Mouse (Mus musculus) brain, adult 2 months (tissue): ENCODE results near the gene Gm17374.
"Not testable (repeated sequence)": the region's sequence is repeated elsewhere in the genome, so short reads cannot be mapped to it uniquely, and the experiment has no call there.

ENCODE experiments used
- DNase-seq: peaks from one replicate; pipeline ENCODE4 v3.0.0; 2011; ENCODE audit warnings: low read depth, low spot score

The Gm17374 gene

DNA sequence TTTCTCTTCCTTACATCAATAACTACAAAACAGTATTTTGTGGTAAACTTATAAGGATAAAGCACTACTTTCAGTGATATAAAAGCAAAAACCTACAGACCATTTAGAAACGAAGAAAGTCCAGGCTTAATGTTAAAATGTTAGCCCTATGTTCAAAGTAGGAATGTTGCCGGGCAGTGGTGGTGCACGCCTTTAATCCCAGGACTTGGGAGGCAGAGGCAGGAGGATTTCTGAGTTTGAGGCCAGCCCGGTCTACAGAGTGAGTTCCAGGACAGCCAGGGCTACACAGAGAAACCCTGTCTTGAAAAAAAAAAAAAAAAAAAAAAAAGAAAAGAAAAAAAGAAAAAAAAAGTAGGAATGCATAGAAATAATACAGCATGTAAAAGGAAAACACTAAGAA is at the start of gene Gm17374:
Gene Gm17374 (plus strand): TSS at position 301 of the 400 bp plus-strand sequence.
- DNase-seq: not testable (repeated sequence)

GRCm38 (mm10) chr2:140104951-140105350 is 46.9 kb upstream of the Gm17374 start:
- peak; percentile 16 for DNase-seq

DNA sequence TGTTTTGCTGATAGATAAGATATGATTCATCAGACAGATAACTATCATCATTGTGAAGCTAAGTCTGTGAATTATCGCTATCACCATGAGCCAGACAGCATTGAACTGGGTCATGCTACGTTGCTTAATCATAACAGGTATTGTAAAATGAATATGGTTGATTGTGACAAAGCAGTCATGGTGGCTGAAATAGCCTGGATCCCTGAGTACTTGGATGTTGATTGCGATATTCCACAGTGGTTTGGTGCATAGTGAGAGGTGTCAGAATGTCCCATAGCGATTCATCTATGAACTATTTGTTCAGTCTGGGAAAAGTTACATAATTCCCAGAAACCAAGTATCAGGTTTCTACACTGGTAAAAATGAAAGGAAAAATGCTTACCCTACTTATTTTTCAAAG is 44.2 kb upstream of the Gm17374 start:
- DNase-seq: no peak

DNA sequence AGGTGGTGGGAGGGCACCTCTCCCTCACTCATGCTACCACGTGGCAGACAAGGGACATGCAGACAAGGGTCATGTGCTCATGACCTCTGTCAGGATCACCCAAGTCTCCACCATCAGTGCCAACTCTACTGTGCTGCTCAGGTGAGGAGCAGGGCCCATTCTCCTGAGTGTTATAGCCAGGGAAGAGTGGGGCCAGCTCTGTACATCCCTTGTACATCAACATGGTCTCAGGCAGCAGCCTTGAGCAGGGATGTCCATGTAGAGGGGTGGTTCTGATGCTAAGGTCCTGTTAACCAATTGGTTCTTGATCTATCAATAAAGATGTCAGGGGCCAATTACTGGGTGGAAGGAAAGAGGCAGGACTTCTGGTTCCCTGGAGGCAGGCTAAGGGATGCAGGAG is 42.9 kb upstream of the Gm17374 start:
- DNase-seq: no peak

- DNase-seq: peak; percentile 71
These were observed 38.0 kb upstream of the Gm17374 start for GRCm38 (mm10) chr2:140113851-140114250.

DNA sequence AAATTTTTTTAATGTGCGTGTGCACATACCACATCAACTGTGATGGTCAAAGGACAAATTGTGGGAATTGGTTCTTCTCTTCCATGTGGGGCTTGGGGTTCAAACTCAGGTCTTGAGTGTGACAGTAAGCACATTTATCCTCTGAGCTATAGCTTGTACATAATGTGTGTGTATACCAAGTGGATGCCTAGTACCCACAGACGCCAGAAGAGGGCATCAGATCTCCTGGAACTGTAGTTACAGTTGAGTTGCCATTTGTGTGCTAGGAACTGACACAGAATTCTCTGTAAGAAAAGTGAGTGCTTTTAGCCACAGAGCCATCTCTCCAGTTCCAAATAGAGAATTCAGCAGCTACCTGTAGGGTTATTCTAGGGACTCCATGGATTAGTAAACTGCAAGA is 26.3 kb upstream of the Gm17374 start:
- DNase-seq: no peak

- DNase-seq: peak; percentile 30
These were observed 7.4 kb downstream of the Gm17374 start for GRCm38 (mm10) chr2:140159186-140159730.

GRCm38 (mm10) chr2:140163351-140163854 is 11.6 kb downstream of the Gm17374 start:
- no peak for DNase-seq

DNA sequence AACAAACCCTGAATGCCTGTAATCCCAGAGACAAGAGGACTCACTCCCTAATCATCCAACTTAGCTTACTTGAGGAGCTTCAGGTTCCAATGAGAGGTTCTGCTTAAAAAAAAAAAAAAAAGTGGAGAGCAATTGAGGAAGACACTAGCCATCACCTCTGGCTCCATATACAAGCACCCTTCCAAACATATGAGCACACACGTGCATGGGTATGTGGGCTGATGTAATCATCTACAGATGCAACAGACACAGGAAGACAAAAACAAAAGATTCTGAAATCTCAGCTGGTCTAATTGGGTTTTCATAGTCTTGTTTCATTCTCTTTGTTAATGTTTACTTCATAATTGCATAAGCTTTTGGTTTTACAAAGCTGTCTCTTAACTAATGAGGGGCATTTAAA is 17.2 kb downstream of the Gm17374 start:
- DNase-seq: no peak

DNA sequence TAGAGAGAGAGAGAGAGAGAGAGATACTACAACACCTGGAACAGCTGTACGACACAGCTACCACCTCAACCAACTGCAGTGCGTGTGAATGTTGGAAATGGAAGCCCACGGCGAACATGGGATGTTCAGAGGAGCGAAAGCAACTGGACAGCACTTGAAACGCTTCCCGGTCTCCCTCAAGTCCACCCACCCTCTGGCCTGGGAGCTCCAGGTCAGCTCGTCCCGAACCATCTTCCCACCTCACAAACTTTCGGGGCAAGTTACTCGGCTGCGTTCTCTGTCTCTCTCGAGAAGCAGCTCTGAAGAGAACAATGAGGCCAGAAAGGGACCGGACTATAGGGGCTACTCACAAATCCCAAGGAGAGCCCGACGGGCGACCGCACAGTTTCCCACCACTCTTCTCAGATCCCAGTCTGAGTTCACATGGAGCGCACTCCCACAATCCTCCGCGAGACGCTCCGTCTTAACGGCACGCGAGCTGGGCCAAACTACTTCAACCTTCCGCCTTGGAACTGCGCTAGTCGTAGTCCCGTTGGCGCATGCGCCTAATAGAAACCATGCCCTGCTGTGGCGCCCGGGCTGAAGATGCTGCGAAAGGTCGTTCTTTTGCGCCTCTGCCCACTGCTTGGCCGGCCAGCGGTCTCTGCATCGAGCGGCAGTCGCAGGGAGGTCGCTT is 18.4 kb downstream of the Gm17374 start, which contains the start of the genes Esf1 and Ndufaf5:
Gene Esf1 (minus strand): TSS at position 438 of the 676 bp plus-strand sequence.
Gene Ndufaf5 (plus strand): TSS at position 523 of the 676 bp plus-strand sequence.
- peak; percentile 99 for DNase-seq

GRCm38 (mm10) chr2:140170803-140171553 is 19.1 kb downstream of the Gm17374 start:
- DNase-seq: peak; percentile 47

DNA sequence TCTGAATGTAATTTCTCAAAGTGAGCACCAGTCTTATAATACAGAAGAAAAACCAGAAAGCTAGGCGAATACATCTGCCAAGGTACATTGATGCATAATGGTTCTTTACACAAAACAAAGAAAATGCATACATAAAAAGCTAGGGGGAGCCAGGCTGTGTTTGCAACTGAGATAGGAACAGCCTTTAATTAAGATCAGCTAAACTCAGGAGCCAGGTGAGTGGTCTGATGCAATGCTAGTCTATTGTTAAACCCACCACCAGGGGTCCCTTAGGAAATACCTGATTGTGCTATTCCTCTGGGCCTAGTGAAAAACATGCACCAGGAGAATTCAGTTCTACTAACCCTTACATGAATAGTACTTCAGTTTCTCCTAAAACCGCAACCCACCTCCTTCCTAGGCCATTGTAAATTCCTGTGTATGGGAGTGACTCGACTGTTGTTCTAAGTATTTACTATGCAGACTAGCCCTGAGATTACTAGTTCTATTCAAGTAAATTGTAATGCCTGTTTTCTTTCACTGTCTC is 33.9 kb downstream of the Gm17374 start:
- not testable (repeated sequence) for DNase-seq

DNA sequence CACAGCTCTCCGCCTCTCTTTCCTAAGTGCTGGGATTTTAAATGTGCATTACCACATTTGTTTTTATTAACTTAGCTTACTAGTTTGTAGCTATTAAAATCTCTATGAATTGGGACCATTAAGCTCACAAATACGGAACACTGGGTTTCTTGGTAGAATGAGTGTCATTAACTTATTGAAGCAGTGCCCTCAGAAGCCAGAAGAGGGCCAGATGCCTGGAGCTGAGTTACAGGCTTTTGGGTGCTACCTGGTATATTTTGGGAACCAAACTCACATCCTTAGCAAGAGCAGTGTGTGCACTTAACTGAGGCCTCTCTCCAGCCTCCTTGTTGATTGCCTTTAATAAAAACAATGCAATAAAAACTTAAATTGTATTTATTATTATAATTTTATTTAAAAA is 48.9 kb downstream of the Gm17374 start:
- peak; percentile 56 for DNase-seq

DNA sequence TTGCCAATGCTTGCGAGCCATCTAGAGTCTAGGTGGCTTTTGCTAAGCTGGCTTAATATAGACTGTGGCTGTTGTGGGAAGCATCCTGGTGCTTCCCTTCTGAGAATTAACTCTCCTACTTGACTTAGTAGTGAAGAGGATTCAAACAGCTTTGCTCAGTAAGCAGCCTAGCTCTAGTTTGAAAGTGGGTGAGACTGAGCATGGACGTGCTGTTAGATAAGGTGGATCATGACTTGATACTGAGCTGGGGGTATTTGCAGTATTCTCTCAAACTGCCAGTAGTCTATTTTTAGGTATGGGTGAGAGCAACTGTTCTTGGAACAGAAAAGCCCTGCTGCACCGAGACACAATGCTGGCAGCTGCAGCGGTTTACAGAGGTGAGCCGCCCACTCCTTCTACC is 50.7 kb downstream of the Gm17374 start:
- DNase-seq: peak; percentile 75
